Mouse (Mus musculus): ENCODE measurements around the gene Stmn1.

DNA sequence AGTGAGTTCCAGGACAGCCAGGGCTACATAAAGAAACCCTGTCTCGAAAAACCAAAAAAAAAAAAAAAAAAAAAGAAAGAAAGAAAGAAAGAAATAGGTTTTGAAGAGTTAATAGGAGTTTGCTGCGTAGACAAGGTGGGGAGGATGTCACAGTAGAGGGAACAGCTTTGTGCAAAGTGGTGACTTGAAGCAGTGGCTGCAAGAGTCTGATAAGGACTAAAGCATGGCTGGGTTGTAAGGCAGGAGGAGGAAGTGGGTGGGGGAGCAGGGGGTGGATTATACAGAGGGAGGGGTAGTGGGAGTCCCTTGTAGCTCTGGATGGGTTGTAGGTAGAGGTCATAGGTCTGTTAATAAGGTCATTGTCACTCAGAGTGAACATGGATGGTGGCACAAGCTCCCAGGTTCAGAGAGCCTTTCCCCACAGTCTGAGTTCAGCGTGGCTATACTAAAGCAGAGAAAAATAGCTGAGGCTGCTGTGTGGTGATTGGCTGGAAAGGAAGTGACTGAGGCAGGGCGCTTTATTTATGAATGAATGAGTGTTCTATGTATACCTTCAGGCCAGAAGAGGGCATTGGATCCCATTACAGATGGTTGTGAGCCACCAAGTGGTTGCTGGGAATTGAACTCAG lies 38.0 kb downstream of the Stmn1 start:
- TF ChIP-seq CTCF (IDR thresholded peaks at IDR 0.05; ENCODE audit: extremely low read depth, insufficient read depth, insufficient read length, insufficient replicate concordance) (no peak), POLR2A (IDR thresholded peaks at IDR 0.05; ENCODE audit: low read depth, low read length) (no peak)

Data from spleen, adult 2 months (tissue).